Mouse (Mus musculus) E14TG2a.4 (cell line): Measurements from ENCODE around the gene P3h1.

Source experiments
- H3K27me3 ChIP-seq: 2 replicates; pipeline ENCODE4 v1.6.1; 2014; ENCODE audit warnings: low read length, control low read depth; ENCODE audit not compliant: insufficient read depth
- H3K36me3 ChIP-seq: 2 replicates; pipeline ENCODE4 v1.6.1; 2014; ENCODE audit warnings: low read length, control low read depth; ENCODE audit not compliant: insufficient read depth
- H3K4me1 ChIP-seq: replicated peaks from 2 replicates; pipeline ENCODE4 v1.6.1; 2014; ENCODE audit warnings: low read depth, low read length, control low read depth
- H3K4me3 ChIP-seq: replicated peaks from 2 replicates; pipeline ENCODE4 v1.5.1; 2014; ENCODE audit warnings: mild to moderate bottlenecking, low read length
- H3K9me3 ChIP-seq: 2 replicates; pipeline ENCODE4 v1.6.1; 2014; ENCODE audit warnings: low read length, control low read depth
- CTCF ChIP-seq: conservative IDR thresholded peaks from 2 replicates; pipeline ENCODE4 v1.5.1; 2014; ENCODE audit warnings: low read length
- NANOG ChIP-seq: IDR thresholded peaks from 2 replicates; pipeline ENCODE4 v1.6.1; 2014; ENCODE audit warnings: borderline replicate concordance, low read length, mixed read lengths
- POU5F1 ChIP-seq: IDR thresholded peaks from 2 replicates; pipeline ENCODE4 v1.6.1; 2014; ENCODE audit warnings: low read length, borderline replicate concordance

P3h1 gene

GRCm38 (mm10) chr4:119232410-119233255 is at the start of gene P3h1, which contains the start of gene AU022252:
TSS of gene P3h1 (plus strand) at chr4:119232915.
TSS of gene AU022252 (minus strand) at chr4:119232712.
- Histone ChIP-seq H3K36me3 (peaks cover 50% of the 10 kb centered on the region), H3K4me3 (peak within 1 kb of the TSS; percentile 96), H3K4me1 (peaks cover 50% of the 10 kb centered on the region), H3K27me3 (peaks cover 14% of the 10 kb centered on the region), H3K9me3 (no peaks in the 10 kb centered on the region)
- no peak for TF ChIP-seq POU5F1
- TF ChIP-seq NANOG = no peak
- TF ChIP-seq CTCF = no peak

GRCm38 (mm10) chr4:119183525-119183924 is 49.2 kb upstream of the P3h1 start:
- H3K4me1 ChIP-seq = no peaks in the 10 kb centered on the region
- H3K27me3 ChIP-seq = peaks cover 24% of the 10 kb centered on the region

GRCm38 (mm10) chr4:119185771-119186170 is 46.9 kb upstream of the P3h1 start:
- Histone ChIP-seq H3K36me3 (no peaks in the 10 kb centered on the region), H3K27me3 (peaks cover 24% of the 10 kb centered on the region), H3K4me3 (no peak overlapping the region), H3K9me3 (no peaks in the 10 kb centered on the region), H3K4me1 (no peaks in the 10 kb centered on the region)
- TF ChIP-seq POU5F1 (no peak), NANOG (no peak), CTCF (no peak)

More at GRCm38 (mm10) chr4:119183525-119183924, 49.2 kb upstream of the P3h1 start:
- no peak for TF ChIP-seq CTCF
- TF ChIP-seq POU5F1 = no peak
- TF ChIP-seq NANOG = no peak
- Histone ChIP-seq H3K36me3 (no peaks in the 10 kb centered on the region), H3K4me3 (no peak overlapping the region), H3K9me3 (no peaks in the 10 kb centered on the region)

- no peaks in the 10 kb centered on the region for H3K4me1 ChIP-seq
- no peaks in the 10 kb centered on the region for H3K9me3 ChIP-seq
- TF ChIP-seq POU5F1 = no peak
- TF ChIP-seq NANOG = no peak
- TF ChIP-seq CTCF = no peak
- H3K27me3 ChIP-seq = peaks cover 15% of the 10 kb centered on the region
- no peaks in the 10 kb centered on the region for H3K36me3 ChIP-seq
- H3K4me3 ChIP-seq = no peak overlapping the region
These were observed 44.5 kb upstream of the P3h1 start for GRCm38 (mm10) chr4:119188060-119188785.

GRCm38 (mm10) chr4:119189392-119189791 is 43.3 kb upstream of the P3h1 start:
- Histone ChIP-seq H3K9me3 (no peaks in the 10 kb centered on the region), H3K4me3 (no peak overlapping the region), H3K27me3 (peaks cover 12% of the 10 kb centered on the region; the same call in 1 of the 2 replicates), H3K36me3 (no peaks in the 10 kb centered on the region), H3K4me1 (no peaks in the 10 kb centered on the region)
- TF ChIP-seq POU5F1 (no peak), NANOG (no peak), CTCF (no peak)

GRCm38 (mm10) chr4:119189864-119190263 is 42.9 kb upstream of the P3h1 start, which contains the start of gene Ermap:
TSS of gene Ermap (minus strand) at chr4:119190011.
- Histone ChIP-seq H3K4me1 (0 out of 2 replicates have a peak, but pooled peaks cover 3% of the 10 kb centered on the region), H3K27me3 (peaks cover 12% of the 10 kb centered on the region; the same call in 1 of the 2 replicates), H3K36me3 (no peaks in the 10 kb centered on the region), H3K4me3 (no peak within 1 kb of the TSS), H3K9me3 (no peaks in the 10 kb centered on the region)
- TF ChIP-seq POU5F1 (no peak), NANOG (no peak), CTCF (no peak)

GRCm38 (mm10) chr4:119190618-119191017 is 42.1 kb upstream of the P3h1 start:
- no peaks in the 10 kb centered on the region for H3K9me3 ChIP-seq

GRCm38 (mm10) chr4:119191273-119191672 is 41.4 kb upstream of the P3h1 start:
- Histone ChIP-seq H3K36me3 (no peaks in the 10 kb centered on the region), H3K4me3 (no peak overlapping the region), H3K4me1 (peaks cover 12% of the 10 kb centered on the region), H3K27me3 (peaks cover 12% of the 10 kb centered on the region; the same call in 1 of the 2 replicates), H3K9me3 (no peaks in the 10 kb centered on the region)
- TF ChIP-seq NANOG (no peak), CTCF (no peak), POU5F1 (no peak)

More at GRCm38 (mm10) chr4:119190618-119191017, 42.1 kb upstream of the P3h1 start:
- no peaks in the 10 kb centered on the region for H3K36me3 ChIP-seq
- no peak overlapping the region for H3K4me3 ChIP-seq
- no peak for TF ChIP-seq POU5F1
- TF ChIP-seq CTCF = no peak
- no peak for TF ChIP-seq NANOG
- H3K4me1 ChIP-seq = peaks cover 5% of the 10 kb centered on the region
- H3K27me3 ChIP-seq = peaks cover 12% of the 10 kb centered on the region; the same call in 1 of the 2 replicates
